Mouse (Mus musculus) ovary, postnatal 10 days (tissue): ENCODE data around the gene Rplp0.
A peak's percentile ranks its signal among the peaks of the same experiment; 100 is the strongest.
"Not testable (repeated sequence)": the region's sequence is repeated elsewhere in the genome, so short reads cannot be mapped to it uniquely, and the experiment has no call there.

Experiments
- DNase-seq: peaks from one replicate; pipeline ENCODE4 v3.0.0; 2022; ENCODE audit warnings: low spot score

Rplp0 gene

DNA sequence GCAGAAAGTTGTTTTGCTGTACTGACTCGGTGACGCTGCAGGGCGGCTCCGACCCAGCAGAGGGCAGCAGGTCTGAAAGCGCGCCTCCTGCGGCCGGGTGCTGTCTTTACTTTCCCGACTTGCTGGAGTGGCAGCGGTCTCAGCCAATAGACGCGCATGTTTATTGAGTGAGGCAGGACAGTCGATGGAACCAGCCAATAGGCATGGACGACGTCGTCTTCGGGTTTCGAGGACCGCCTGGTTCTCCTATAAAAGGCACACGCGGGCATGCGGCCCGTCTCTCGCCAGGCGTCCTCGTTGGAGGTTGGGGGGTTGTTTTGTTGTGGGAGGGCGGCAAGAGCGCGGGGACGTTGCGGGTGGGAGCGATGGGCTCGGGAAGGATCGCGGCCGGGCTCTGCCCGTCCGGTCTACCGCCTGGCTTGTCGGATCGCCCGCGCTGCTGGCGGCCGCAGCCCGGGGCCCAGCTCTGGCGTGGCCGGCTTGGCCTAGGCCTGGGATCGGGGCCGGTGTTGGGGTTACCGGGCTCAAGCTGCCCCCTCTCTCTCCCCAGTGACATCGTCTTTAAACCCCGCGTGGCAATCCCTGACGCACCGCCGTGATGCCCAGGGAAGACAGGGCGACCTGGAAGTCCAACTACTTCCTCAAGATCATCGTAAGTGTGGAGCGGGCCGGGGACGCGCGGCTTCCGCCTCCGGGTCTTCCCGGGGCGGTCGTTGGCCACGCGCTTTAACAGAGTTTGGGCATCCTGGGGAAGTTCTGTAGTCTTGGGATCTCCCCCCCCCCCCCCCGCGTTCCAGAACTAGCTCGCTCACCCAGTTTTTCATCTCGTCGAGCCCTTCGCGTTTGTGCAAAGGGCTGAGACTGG lies at the start of gene Rplp0:
TSS of gene Rplp0 (plus strand) at position 231 of the 865 bp plus-strand sequence.
- DNase-seq, result peak; percentile 100

DNA sequence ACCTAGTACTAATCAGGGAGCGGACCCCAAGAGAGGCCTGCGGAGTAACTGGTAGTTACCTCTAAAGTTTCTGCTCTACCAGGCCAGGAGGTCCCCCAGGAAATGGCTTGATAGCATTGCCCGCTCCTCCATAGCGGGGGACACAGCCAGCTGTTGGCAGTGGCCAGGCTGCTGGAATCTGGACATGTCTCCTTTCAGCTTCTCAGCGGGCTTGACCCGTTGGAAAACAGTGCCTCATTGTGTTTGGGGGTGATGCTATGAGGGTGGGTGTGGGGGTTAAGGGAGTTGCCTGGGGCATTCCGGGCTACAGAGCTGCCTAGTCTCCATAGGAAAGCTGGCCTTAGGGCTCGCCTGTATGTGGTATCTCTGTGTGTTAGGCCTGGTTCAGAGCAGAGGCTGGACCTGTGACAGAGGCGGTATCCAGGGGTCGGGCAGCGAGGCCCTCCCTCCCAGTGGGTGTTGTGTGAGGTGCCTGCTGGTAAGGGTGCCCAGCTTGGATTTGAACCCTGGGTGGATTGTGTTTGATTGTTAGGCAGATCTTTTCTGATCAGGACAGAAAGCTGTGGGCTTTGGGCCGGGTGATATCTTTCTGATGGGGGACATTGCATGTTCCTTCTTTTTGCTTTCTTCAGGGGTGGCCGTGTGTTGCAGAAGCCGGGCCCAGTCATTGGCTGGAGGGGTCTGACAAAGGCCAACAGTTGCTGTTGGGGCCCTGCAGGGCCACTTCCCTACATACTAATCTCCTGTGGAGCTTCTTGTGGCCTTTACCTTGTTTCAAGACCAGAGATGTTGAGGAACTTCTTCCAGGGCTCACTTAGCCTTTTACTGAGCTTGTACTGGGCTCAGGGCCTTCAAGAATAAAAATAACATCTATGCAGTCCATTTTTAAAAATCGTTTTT lies 49.2 kb upstream of the Rplp0 start:
- DNase-seq, result no peak

DNA sequence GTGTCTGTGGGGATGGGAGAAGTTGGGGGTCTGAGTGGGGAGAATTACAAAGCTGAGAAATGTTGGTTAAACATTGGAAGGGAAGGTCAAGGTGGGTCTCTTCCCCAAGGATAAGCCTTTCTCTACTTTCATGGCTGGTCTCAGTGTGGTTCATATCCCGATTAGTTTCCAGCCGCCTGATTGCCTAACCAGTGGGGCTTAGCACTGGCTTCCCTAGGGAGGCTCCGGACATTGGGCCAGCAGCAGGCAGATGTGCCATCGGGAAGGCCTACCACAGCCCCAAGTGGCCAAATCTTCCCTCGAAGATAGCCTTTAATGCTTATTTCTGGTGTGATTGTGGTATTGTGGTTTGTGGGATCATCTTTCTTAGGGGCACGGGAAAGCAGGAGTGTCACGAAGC lies 46.9 kb upstream of the Rplp0 start:
- no peak for DNase-seq

DNA sequence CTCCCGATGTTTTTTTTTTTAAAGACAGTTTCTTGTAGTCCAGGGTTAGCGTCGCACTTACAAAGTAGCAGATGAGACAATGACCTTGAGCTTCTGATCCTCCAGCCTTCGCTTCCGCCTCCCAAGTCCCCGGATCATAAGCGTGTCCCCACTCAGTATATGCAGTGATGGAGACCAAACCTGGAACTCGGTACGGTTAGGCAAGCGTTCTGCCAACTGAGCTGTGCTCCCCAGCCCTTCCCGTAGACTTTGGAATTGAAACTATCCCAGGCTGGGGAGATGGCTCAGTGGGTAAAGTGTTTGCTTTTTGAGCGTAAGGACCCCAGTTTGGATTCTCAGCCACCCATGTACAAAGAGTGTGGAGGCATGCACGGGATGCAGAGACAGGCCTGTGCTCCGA lies 46.0 kb upstream of the Rplp0 start:
- DNase-seq, result no peak

DNA sequence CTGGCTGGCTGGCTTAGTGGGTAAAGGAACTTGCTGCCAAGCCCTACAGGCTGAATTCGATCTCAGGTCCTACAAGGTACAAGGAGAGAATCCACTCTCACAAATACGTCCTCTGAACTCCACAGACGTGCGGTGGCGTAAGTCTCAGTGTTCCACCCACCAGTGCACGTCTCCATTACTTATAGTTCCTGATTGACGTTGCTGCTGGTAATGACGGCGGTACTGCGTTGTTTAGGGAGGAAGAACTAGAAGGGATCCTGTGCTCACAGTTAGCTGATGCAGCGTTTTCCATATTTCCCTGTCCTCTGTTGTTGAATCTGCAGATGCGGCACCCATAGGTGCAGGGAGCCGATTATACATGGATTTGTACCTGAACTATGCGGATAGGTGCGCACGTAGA lies 45.5 kb upstream of the Rplp0 start:
- DNase-seq, result no peak

DNA sequence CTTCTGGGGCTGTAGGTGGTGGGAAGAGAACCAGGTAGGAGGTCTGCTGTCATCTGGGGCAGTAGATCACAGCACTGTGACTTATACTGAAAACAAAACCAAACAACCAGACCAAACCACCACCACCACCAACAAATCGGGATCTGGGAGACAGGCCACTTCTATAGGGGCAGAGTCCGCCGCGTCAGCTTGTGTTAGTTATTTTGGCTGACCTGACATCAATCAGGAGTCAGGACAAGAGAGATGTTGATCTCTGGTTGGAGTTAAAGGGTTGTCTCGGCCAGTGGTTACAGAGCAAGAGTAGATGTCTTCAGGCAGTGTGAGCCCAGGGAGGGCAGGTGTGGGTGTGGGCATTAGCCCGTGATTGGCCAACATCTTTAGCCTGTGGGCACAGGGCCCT lies 44.9 kb upstream of the Rplp0 start:
- DNase-seq, result no peak

DNA sequence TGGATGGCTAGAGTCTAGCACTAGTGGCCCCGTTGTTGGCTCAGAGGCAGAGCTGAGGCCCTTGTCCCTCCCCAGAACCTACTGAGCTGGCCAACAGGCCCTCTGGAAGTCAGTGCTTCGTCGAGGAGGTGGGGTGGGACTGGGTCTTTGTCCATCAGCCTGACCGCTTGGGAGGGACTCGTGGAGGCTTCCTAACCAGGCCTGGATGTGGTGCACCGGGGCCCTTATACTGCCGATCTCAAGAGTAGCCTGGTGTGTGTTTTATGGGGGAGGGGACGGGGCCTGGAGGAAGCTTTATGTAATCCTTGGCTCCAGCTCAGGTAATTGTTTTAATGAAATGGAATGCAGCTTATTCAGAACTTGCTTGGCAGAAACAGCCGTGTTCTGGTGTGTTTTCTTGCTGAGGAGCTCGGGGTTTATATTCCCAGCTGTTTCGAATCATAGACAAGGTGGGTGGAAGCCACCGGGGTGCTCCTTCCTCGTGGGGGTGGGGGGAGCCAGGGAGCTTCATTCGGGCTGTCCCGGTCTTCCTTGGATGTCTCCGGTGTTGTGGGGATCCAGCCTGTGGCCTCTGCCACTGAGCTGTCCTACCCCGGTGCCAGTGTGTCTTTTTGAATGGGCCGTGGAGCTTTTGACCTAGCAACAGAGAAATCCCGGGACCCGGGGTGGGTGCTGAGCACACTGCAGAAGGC lies 44.2 kb upstream of the Rplp0 start:
- DNase-seq, result no peak

DNA sequence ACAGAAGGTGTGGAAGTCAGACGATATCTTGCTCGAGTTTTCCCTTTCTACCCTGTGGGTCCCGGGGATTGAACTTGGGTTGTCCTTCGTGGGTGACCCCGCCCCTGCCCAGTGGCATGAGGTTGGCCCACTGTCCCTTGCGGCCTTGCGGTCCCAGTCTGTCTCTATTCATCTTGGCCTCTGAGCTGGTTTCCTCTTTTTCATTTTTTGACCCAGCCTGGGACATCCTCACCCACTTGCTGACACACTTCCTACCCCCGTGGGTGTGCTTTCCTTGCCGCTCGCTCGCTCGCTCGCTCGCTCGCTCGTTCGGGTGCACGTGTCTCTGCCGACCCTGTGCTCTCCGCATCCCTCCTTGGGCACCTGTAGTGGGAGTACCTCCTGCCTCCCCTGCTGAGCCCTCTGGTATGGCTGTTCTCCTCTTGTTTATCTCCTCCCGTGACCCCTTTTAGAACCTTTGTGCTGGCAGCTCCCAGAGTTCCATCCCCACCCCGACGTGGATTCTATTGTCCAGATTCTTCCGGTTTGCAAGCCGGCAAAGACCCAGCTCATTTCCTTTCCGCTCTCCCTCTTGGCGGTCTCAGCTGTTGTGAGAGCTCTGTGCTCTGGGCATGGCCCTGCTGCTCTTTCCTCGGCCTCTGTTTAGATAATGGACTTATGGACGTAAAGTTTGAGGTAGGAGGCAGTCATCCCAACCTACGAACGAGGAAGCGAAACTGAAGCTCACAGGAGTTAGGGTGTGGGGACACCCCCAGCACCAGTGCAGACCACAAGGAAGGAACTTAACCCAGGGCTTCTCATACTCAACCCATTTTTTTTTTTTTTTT lies 43.0 kb upstream of the Rplp0 start:
- DNase-seq, result no peak

DNA sequence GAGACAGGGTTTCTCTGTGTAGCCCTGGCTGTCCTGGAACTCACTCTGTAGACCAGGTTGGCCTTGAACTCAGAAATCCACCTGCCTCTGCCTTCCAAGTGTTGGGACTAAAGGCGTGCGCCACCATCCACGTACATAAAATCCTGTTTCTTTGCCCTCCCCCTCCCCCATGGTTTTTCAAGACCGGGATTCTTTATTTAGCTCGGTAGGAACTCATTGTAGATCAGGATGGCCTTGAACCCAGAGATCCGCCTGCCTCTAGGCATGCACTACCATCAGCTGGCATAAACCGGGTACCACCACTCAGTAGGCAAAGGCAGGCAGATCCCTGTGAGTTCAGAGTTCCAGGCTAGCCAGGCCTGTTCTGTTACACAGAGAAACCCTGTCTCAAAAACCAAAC lies 42.4 kb upstream of the Rplp0 start:
- no peak for DNase-seq

DNA sequence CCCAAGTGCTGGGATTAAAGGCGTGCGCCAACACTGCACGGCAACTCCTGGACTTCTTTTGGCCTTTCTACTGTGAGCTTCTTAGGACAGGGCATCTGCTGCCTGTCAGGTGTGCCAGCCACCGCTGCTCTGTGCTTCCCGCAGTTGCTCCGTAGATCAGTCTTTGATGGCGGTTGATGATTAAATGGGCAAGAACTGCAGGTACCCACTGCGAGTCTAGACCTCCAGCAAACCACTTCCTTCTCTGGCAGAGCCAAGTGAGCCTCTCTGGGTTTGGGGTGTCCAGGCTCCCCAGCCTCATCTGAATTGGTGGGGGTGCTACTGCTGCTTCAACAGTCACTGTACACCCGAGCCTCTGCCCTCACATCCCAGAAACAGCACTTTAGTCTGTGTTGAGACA lies 41.8 kb upstream of the Rplp0 start:
- DNase-seq, result no peak

DNA sequence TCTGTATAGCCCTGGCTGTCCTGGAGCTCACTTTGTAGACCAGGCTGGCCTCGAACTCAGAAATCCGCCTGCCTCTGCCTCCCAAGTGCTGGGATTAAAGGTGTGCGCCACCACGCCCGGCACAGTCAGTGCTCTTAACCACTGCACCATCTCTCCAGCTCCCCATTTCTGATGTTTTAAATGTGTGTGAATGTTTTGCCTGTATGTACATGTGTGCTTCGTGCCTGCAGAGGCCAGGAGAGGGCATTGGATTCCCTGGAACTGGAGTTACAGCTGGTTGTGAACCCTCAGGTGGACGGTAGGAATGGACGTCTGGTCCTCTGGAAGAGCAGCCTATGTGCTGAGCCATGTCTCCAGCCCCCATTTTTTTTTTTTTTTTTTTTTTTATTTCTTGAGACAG lies 41.1 kb upstream of the Rplp0 start:
- not testable (repeated sequence) for DNase-seq

DNA sequence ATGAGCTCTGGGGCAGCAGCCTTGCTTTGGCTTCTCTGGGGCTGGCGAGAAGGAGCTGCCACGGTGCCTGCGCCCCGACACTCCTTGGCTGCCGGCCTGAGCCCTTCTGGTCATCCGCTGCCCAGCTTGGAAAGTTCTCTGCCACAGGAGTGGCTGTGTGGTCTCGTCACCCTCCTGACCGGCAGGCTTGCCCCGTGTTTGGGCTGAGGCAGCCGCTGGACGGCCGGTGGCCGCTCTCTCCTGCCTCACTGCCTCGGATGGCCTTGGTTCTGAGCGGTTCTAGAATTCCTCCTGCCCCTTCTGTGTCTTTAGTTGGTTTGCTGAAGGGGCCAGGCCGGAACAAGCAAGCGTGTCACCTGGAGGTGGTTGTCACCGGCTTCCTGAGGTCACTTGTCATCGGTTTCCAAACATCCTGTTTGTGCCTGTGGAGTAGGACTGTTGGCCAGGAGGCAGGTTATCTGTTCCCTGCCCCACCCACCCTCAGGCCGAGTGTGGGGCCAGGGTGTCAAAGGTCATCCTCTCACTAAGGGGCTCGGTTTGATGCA lies 38.9 kb upstream of the Rplp0 start:
- DNase-seq, result no peak

DNA sequence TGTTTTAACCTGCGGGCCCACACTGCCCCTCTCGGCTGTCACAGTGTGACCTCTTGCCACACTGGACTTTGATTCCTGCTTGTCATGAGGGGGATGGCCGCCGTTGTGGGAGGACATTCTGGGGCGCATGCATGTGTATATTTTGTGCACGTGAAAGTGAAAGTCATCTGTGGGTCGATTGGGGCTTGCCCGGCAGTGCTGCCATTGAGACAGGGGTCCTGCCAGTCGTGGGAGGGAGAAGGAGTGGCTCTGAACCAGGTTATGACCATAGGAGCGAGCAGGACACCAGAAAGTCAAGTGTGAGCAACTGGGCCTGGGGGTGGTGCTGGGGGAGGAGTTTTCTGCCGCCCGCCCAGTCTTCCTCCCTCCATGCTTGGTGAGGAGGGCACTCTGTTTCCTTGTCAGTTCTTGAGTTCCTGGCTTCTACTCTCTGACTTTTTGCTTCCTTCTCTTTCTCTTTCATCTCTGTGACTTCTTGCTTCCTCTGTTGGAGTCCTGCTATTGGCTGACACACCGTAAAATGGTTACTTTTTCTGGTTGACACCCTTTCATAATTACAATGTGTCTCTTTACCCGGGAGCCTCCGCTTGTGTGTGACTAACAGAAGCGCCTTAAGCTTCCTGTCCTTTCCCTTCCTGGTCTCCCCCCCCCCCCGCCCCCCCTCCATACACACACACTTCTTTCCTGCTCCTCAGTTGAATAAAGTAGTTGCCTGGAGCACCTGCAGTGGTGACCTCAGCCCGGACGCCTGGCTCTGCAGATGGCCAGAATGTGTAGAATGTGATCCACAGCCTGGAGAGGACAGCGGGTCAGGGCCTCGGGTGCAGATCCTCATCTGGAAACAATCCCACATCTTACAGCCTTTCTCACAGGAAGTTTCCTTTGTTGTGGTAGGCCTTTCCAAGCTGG lies 37.5 kb upstream of the Rplp0 start:
- no peak for DNase-seq

DNA sequence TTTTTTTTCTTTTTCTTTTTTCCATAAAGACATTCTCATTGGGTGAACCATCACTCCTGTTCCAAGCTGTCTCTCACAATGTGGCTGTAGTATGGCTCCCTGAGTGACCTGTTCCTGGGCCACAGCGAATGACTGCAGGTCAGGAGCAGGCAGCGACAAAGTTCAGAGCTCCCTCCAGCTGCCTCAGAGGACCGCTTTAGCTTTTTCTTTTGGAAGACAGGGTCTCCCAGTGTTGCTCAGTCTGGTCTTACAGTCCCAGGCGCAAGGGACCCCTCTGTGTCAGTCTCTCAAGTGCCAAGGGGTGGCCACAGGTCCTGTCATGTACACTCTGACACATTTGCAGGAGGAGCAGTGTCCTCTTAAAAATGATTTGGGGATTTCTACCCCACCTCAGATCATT lies 36.7 kb upstream of the Rplp0 start:
- DNase-seq, result no peak

DNA sequence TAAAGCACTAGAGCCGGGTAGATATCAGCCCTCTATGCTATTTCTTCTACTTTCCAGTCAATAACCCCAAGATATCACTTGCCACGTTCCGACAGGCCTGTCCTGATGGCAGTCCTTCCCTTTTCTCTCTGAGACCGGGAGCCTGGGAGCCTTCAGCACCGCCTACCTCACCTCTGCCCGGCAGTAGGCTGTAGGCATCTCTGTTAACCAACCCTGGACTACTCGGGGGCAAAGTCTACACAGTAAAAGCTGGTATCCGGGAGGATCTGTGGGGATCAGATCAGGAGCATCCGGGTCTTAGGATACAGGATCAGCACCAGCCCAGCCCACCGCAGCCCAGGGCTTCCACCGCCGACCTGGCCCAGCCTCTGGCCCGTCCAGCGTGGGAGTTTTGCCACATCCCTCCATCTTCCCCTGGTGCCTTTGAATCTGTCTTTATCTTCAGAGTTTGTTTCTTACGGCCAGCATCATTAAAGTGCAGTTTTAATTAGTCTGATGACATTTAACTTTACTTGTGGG lies 36.2 kb upstream of the Rplp0 start:
- no peak for DNase-seq

DNA sequence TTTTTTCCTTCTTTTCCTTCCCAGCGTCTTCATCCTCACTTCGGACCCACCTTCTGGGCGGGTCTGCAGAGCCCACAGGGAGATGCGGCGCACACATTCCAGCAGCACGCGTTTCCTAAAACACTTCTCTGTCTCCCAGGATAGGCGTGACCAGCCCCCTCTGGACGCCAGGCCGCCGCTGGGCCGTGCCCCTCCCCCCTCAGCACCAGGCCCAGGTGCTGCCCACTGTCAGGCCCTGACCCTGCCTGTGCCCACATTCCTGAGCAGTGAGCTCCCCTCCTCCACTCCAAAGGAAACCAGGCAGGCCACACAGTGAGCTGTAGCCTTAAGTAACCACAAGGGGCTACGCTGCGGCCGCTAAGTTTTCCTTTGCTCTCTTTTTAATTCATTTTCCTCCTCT lies 35.3 kb upstream of the Rplp0 start:
- DNase-seq, result no peak

DNA sequence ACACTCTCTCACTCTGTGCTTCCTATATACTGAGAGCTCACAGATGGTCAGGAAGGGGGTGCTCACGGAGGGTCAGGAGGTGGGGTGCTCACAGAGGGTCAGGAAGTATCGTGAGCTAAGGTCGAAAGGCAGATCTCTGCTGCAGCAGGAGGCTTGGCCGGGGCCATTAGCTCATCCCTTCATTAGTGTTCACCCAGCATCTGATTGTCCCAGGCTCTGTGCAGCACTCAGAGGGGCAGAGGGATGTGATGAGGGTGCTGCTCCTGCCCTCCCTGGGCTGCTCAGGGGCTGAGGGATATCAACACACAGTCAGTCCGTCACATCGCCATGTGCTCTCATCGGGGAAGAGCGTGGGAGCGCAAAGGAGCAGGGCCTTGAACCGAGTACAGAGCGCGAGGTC lies 34.8 kb upstream of the Rplp0 start:
- DNase-seq, result no peak

DNA sequence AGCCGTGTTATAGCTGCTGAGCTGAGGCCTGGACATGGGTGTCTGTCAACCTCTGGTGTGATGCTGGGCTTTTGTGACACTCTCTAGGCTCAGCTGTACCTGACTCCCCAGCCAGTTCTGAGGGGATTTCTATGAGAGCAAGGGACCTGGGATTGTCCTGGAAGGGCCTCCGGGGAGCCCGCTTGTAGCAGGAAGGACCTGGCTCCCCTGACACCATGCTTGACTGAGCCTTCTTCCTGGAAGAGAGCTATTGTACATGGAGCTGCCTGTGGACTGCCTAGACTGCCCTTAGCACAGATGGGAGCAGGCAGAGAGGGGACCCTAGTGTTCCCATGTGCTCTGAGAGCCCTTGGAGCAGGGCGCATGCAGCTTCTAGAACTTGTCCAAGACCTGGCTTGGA lies 33.9 kb upstream of the Rplp0 start:
- DNase-seq, result no peak

DNA sequence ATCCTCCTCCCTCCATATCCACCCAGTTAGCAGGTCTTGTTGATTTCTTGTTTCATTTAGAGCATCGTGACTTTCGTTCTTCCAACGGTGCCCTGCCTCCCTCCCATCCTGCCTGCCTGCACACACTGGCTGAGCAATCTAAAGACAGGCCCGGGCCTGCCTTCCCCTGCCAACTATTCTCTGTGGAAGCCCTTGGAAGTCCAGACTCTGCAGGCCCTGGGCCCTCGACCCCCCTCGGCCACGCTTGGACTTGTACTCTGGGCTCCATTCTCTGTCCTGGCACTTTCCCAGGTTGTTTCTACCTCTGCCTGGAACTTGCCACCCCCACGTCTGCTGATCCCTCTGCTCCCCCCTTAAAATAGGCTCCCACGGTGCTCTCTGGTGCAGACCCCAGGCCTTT lies 33.3 kb upstream of the Rplp0 start:
- DNase-seq, result no peak
